Mouse (Mus musculus) skeletal muscle tissue, adult 2 months (tissue): ENCODE measurements around the gene Etl4.
"Not testable (repeated sequence)": the region's sequence is repeated elsewhere in the genome, so short reads cannot be mapped to it uniquely, and the experiment has no call there.

Experiments
- DNase-seq: peaks from one replicate; pipeline ENCODE4 v3.0.0-alpha.2; 2012; ENCODE audit warnings: low read depth, low spot score

The Etl4 gene

DNA sequence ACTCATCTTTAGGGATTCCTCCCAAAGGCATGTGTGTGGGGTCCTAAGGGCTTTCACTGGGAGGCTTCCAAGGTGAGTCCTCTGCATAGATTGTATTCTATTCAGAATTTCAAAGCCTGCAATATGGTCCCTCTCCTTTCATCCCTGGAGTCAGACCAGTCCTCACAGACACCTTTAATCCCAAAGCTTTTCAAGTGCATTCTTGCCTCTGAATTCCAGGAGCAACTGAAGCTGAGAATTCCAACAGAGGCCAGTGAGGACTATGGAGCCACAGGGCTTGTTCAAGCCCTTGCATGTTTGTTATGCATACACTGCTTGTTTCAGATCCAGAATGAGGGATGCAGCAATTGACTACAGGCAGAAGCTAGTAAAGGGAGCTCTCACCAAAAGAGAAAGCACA is 743.5 kb downstream of the Etl4 start:
- DNase-seq: no peak

- DNase-seq: no peak
Measured at GRCm38 (mm10) chr2:20654058-20654457, 744.5 kb downstream of the Etl4 start.

GRCm38 (mm10) chr2:20654598-20655340 is 745.2 kb downstream of the Etl4 start:
- DNase-seq: no peak

GRCm38 (mm10) chr2:20655341-20655612 is 745.7 kb downstream of the Etl4 start:
- no peak for DNase-seq

DNA sequence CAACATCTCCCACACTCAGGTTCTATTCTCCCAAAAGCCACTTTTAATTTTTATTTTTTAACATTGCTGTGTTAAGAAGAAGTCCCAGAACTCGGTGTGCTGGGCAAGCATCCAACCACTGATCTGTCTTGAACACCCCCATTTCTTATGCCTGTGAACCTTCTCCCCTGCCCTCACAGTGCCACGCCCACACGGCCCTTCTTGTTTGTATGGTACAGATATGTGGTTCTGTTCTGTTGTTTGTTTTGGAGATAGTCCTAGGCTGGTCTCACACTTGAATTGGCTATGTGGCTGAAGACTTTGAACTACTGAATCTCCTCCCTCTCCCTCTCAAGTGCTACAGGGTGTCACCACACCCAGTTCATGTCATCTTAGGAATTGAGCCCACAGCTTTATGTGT is 748.3 kb downstream of the Etl4 start:
- DNase-seq: no peak

GRCm38 (mm10) chr2:20661841-20662240 is 752.3 kb downstream of the Etl4 start:
- no peak for DNase-seq

DNA sequence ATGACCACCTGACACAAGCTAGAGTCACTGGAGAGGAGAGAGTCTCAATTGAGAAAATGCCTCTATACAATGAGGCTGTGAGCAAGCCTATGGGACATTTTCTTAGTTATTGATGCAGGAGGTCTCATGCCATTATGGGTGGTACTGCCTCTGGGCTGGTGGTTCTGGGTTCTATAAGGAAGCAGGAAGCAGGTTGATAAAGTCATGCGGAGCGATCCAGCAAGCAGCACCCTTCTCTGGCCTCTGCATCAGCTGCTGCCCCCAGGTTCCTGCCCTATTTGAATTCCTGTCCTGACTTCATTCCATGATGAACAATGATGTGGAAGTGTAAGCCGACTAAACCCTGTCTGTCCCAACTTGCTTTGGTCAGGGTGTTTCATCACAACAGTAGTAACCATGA is 753.1 kb downstream of the Etl4 start:
- DNase-seq: no peak

DNA sequence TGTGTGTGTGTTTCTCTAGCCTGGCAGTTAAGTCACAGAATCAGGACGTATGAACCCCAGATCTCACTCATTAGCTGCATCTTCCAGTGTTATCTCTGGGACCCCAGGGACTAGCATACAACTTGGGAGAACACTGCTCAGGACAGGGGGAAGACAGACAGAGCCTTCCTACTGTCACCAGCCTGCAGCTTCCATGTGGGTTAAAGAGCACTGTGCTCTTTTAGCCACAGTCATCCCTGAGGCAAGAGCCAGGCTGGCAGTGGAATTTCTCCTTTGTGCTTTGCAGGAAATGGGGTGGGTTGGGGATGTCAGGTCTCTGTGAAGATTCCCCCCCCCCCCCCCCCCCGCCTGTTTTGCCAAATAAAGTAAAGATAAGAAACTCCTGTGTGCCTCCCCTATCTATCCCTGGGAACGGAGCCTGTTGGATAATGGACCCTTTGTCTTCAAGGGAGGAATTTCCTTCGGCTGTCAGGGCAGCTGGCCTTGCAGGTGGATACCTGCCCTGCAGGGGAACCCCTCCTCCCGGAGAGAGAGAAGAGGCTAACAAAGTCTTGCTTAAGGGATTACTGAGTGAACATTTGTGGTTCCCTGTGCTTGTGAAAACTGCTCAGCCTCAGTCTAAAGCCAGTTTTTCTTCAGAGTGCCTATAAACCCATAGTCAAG is 755.9 kb downstream of the Etl4 start:
- no peak for DNase-seq

DNA sequence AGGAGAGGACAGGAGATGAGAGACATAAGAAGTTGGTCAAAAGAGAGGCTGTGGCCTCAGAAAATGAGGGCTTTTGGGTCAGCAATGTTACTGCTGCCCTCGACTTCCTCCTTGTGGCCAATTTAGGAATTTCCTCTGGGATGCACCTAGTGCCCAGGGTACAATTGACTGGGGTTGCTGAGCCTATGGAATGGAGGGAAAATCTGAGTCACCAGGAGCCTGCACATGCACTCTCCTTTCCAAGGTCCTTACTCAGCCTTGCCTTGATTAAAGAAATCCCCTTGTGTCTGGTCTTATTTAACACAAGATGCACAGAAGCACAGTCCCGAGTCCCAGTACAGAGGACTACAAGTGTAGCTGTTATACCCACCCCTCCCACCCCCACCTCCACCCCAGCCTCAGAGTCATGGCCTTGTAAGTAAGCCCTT is 756.5 kb downstream of the Etl4 start:
- DNase-seq: peak; percentile 16

DNA sequence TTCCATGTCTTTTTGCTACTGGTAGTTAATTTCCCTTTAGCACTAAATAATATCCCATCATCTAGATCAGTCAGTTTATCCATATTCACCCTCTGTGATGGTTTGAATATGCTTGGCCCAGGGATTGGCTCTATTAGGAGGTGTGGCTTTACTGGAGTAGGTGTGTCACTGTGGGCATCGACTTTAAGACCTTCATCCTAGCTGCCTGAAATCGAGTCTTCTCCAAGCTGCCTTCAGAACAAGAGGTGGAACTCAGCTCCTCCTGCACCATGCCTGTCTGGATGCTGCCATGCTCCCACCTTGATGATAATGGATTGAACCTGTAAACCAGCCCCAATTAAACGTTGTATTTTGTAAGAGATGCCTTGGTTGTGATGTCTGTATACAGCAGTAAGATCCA is 758.3 kb downstream of the Etl4 start:
- no peak for DNase-seq

DNA sequence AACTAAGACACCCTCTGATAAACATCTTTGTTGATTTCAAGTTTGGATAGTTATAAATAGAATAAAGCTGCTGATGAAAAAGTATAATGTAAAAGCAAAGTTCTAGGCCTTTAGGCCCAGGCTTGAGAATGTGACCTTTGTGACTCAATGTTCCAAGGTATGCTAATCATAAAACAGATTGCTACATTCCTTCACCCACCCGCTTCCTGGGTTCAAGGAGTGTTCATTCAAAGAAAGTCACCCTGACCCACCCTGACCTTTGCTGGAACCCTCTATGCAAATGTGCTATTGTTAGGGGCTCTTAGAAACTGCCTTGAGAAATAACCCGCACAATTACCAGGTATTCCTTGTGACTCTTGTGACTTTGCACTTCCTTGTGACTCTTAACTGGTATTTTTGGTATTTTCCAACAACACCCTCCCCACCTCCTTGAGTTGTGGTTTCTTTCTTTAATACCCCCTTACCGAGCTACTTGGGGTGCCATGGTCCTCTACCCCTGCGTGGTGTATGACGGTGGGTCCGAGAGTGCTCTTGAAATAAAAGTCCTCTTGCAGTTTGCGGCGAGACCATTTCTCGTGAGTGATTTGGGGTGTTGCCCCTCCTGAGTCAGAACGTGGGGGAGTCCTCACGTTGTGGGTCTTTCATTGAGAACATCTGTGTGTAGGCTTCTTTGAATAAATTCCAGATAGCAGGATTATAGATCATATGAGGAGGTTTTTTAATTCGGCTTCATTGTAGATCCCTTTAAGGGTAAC is 758.9 kb downstream of the Etl4 start:
- not testable (repeated sequence) for DNase-seq

DNA sequence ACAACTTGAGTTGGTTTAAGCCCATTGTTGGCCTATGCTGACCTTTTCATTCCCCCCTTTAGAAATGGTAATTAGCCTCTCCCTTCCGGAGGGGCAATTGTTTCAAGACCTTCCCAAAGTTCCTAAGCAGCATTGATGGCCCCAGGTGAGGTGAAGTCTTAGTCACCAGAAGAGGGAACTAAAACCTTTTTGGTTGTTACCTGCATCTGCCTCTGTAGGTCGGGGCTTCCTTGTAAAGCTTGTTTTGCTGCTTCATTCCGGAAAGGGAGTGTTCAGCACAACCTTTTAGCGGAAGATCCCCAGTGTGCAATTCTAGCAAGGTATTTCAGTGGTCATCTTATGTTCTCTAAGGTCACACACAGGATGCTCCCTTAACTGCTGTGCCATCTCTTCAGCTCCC is 759.8 kb downstream of the Etl4 start:
- DNase-seq: no peak

DNA sequence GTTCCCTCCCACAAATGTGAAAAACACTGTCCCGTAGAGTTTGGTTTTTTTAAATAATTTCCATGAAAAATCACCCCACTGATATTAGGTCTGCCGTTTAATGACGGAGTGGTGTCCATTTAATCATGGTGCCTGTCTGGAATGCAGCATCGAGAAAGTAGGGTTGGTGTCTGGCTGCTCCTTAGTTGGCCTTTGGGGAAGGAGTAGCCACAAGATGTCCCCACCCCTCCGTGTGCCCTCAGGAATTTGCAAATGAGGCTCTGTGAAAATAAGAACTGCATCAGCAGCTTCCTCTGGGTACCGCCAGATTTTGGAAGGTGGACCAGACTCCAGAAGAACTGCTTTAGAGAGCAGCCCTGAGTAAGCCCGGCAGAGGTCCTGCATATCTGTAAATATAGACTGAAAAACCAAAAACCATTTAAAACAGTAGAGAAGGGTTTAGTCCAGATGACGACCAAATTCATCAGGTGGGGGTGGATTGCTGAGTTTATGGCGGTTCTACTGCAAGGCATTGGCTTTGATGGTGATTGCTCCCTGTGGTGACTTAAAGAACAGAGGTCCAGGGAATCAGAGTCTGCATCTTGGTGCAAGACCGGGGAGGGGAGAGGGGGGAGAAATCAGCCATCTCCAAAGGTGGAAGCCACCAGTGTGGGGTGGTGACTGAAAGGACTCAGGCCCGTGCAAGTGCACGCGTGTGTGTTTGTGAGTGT is 762.1 kb downstream of the Etl4 start:
- no peak for DNase-seq

- DNase-seq: no peak
Measured at GRCm38 (mm10) chr2:20672281-20672680, 762.7 kb downstream of the Etl4 start.

GRCm38 (mm10) chr2:20672803-20673603 is 763.4 kb downstream of the Etl4 start:
- DNase-seq: peak; percentile 32

DNA sequence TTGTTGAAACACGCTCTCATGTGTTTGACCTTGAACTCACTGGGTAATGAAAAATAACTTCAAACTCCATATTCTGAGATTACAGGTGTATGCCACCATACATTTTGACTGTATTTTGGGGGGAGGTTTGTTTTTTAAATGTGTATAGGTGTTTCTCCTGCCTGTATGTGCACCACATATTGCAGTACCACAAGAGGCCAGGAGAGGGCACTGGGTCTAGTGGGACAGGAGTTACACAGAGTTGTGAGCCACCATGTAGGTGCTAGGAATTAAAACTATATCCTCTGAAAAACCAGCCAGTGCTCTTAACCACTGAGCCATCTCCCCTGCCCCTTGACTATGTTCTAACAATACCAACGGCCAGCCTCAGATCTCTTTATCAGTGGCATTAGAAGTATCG is 766.8 kb downstream of the Etl4 start:
- no peak for DNase-seq

DNA sequence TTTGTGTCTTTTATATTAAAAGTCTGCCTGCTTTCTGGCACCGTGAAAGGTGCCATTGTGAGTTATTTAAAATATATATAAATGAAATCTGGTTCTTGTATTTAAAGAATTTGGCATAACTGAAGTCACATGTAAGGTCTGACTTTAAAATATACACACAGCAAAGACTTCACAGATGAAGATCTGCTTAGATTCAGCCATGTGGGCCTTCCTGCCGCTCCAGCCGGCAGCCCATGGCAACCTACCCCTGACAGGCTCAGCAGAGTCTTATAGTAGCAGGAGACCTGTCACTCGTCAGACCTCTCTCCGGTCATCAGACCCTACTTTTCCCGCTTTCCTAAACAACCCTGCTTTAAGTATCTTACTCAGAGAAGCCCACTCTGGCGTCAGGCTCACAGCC is 769.2 kb downstream of the Etl4 start:
- no peak for DNase-seq

GRCm38 (mm10) chr2:20682203-20682602 is 772.6 kb downstream of the Etl4 start:
- not testable (repeated sequence) for DNase-seq

DNA sequence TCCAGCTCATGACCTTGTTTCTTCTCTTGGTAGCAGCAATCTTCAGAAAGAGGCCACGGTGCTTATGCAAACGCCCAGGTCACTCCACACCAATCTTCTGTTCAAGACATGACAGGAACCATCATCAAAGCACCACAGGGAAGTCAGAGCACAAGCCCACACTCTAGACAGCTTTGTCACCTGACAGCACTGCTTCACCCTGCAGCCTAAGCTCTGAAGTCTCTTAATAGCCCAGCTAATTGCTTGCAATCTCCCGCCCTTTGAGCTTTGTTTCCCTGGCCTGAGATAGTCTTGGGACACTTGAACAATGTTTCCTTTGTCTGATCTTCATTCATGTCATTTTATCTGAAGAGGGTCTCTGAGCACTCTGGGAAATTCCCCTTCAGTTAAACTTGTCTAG is 779.8 kb downstream of the Etl4 start:
- no peak for DNase-seq

DNA sequence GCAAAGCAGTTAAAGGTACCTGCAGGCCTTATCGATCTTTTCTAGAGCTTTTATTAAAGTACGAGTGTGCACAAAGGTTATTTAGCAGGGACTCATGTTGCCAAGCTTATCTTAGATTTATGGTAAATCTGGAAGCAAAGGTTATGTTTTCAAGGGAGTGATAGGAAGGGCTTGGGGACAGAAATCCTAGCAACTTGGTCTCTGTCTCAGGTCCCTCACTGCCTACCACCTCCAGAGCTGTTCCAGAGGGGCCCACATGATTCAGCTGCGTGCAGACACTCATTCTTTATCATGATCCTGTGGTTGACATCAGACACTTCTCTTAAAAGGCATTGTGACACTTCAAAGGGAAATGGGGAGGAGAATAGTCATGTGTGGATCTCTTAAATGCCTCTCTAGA is 783.3 kb downstream of the Etl4 start:
- no peak for DNase-seq

DNA sequence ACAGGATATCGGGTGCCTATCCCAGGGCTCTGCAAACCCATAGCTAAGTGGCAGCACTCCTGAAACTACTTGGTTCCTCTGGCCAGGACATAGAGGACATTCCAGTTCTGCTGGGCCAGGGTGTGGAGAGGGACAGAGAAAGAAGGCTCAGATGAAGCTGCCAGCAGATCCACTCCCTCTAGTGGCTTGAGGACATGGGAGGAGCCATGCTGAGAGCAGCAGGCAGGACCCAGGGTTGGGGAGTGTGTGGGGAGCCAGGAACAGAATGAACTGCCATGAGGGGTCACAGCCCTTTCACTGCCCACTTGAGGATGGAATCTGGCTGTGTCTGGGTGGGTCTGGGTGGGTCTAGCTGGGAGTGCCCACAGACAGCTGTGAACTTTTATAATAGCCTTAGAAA is 784.2 kb downstream of the Etl4 start:
- peak; percentile 22 for DNase-seq
